Mouse (Mus musculus): ENCODE measurements around the gene Creg2.

DNA sequence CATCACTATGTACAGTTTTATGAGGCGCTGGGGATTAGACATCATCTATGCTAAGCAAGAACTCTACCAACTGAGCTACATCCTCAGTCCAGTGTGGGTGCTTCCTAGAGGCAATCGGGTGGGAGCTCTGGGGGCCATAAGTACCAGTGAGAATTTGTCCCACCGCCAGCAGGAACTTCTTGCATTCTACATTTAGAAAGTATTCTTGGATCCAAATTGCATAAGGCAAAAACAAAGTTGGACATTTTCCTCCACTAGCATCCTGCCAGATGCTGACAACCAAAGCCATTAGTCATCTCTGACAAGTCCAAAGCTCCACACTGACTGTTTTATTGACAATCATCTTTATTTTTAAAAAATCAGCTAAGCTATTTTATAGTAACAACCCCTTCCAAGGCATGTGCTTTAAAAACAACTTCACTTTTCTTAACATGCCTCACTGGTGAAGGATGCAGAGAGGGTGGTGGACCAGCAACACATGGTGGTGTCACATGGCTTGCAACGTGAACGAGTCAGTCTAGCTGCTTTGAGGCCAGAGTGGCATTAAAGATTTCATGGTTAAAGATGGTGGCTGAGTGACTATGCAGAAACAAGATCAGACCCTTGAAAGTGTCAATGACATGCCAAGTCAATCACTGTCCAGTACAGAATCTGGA lies 25.1 kb upstream of the Creg2 start:
- TF ChIP-seq CTCF (IDR thresholded peaks at IDR 0.05; ENCODE audit: borderline replicate concordance, control insufficient read depth, extremely low read depth, insufficient read depth, low read length, poor library complexity) (no peak), POLR2A (IDR thresholded peaks at IDR 0.05; ENCODE audit: control insufficient read depth, extremely low read depth, insufficient read depth, low read length, poor library complexity) (no peak)
